Mouse (Mus musculus) CD4-positive, CD25-positive, alpha-beta regulatory T cell, adult 4 months (primary cell): ENCODE results near the gene Ormdl2. TPM values are rescaled to one million over a fixed set of nuclear protein-coding genes. Genes with fewer than 3 reads are reported as not detected.
"Not testable (repeated sequence)": the region's sequence is repeated elsewhere in the genome, so short reads cannot be mapped to it uniquely, and the experiment has no call there.

ENCODE experiments used
- ATAC-seq: one replicate; pipeline ENCODE4 v1.8.0; 2017
- polyA plus RNA-seq, 2 experiments: library from polyadenylated mRNA; unstranded; fragments of 100-300 nt; shearing (Covaris generic); gene quantifications; one replicate each; pipeline ENCODE4 v1.2.1; 2017

Ormdl2 gene
- polyA plus RNA-seq, result 10 to 100 TPM; 66.1 to 66.4 TPM

DNA sequence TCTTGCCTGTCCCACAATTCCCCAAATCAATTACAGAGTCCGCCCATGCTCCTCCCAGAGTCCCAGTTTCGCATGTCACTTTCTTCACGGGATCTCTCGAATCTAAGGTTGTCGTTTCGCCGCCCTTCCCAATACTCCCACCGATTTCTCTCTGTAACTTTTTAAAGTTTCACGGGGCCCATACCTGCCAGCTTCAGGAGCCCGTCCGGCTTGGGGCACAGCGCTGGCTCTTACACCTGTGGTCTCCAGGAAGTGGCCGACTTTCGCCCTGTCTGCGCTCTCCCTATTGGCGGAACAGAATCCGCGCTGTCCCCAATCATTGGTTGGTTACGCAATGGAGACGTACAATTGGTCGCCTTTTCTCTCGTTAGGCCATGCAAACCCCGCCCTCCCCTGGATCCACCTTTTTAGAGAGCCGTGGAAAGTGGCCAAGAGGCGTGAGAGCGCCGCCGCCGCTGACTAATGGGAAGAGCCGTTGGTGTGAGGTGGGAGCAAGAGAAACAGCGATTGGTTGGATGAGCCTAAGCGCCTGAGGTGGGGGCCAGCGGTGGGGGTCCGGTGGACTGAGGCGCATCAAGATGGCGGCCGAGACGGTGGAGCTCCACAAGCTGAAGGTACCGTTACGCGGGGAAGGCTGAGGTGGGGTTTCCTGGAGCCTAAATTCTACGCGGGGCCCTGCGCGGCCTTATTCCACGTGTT is at the start of gene Ormdl2:
TSS of gene Ormdl2 (minus strand) at position 288 of the 699 bp plus-strand sequence.
- ATAC-seq, result peak; percentile 98

DNA sequence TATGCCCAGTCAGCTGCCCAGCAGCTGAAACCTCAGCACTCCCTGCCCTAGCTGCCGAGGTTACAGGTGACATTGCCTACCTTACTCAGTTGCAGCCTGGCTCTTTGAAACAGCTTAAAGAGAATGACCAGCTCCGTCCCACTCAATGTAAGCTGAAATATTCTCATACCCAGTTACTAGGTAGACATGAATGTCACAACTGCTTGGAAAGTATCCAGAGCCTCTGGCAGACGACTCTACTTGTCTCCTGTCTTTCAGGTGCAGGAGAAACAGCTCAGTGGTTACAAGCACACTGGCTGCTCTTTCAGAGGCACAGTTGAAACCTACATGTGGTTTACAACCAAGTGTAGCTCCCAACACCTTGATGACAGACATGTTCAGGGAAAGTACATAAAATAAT is 48.9 kb upstream of the Ormdl2 start:
- no peak for ATAC-seq

- ATAC-seq, result peak; percentile 67
These were observed 45.1 kb upstream of the Ormdl2 start for GRCm38 (mm10) chr10:128866518-128866917.

DNA sequence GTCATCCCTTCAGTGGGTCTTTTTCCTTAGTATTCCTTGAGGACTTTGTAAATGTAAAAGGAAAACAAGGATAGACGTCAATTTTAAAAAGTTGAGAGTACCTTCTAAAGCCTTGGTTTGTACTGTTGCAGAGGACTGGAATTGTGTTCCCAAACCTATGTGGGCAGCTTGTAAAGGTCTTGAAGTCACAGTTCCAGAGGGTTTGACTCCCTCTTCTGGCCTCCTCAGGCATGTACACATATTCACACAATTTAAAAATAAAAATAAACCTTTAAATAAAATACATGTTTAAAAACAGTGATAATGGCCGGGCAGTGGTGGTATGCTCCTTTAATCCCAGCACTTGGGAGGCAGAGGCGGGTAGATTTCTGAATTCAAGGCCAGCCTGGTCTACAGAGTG is 44.6 kb upstream of the Ormdl2 start:
- no peak for ATAC-seq

GRCm38 (mm10) chr10:128861176-128861575 is 39.7 kb upstream of the Ormdl2 start:
- ATAC-seq, result no peak

DNA sequence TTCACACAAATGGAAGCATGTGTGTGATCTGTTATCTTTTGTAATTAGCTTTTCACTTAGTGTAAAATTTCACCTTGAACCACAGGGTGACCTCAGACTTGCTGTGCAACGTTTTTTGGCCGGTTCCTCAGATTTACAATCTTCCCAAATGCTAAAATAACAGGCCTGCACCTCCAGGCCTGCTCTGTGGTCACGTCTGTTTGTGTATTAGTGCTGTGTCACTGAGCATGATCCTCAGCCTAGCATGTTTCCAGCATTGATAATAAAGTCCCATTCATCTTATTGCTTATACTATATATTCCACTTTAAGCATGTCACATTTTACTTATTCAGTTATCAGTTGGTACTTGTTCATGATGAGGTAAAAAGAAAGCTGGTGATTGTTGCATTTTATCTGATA is 28.9 kb upstream of the Ormdl2 start:
- no peak for ATAC-seq

GRCm38 (mm10) chr10:128848426-128848825 is 27.0 kb upstream of the Ormdl2 start:
- no peak for ATAC-seq

DNA sequence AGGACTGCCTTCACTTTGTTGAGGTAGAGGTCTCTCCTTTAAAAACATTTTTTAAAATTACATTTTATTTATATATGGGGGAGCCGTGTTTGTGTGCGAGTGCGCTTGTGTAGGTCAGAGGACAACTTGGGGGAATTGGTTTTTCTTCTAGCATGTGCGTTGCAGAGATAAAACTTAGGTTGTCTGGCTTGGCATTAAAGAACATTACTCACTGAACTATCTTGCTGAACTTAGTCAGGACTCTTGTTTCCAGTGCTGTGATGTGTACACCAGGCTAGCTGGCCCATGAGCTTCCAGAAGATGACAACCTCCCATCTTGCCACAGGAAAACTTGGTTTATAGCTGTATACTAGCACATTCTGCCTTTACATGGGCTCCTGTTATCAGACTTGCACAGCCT is 25.2 kb upstream of the Ormdl2 start:
- ATAC-seq, result no peak

DNA sequence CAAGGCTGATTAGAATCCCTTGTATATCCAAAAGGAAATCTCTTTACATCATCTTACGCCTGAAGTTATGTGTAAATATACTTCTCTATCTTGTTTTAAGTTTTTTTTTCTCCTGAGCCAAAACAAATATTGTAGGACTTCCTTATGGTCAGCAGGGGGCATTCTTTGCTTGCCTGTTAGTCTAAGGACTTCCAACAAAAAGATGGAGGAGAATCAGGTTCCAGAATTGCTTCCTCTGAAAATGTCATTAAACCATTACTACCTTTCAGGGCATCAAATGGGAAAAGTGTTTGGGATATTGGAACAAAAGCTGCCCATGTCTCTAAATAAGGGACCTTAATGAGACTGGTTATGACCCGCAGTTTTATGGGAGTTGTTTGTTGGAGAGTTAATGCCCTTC is 24.1 kb upstream of the Ormdl2 start:
- ATAC-seq, result no peak

DNA sequence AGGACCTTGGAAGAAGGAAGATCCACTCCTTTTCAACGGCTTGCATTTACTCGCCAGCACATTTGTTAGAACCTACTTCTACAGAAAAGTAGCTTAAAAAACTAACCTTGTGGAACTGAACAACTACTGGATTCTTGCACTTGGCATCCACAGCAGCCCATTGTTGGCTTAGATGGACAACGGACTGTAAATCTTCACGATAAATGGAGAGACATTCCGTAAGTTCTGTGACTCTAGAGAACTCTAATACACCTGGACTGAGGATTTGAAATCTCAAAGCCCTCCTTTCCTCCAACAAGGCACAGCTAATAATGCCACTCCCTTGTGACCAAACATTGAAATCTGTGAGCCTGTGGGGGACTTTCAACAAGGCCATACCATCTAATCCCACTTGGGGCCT is 21.8 kb upstream of the Ormdl2 start:
- ATAC-seq, result no peak

DNA sequence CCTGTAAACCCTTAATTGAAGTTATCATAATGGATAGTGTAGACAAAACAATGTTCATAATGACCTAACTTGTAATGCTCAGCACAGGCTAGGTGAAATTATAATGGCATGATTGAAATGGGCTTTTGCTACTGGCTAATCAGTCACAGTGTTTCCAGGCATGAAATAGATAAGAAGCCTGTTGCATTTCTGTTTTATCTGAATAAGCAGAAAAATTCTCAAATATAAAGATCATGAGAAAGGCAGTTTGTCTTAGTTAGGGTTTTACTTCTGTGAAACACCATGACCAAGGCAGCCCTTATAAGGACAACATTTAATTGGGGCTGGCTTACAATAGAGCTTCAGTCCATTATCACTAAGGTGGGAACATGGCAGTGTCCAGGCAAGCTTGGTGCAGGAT is 19.2 kb upstream of the Ormdl2 start:
- no peak for ATAC-seq

GRCm38 (mm10) chr10:128839434-128839833 is 18.0 kb upstream of the Ormdl2 start:
- ATAC-seq, result no peak

- ATAC-seq, result no peak
These were observed 16.0 kb upstream of the Ormdl2 start for GRCm38 (mm10) chr10:128837400-128837799.

DNA sequence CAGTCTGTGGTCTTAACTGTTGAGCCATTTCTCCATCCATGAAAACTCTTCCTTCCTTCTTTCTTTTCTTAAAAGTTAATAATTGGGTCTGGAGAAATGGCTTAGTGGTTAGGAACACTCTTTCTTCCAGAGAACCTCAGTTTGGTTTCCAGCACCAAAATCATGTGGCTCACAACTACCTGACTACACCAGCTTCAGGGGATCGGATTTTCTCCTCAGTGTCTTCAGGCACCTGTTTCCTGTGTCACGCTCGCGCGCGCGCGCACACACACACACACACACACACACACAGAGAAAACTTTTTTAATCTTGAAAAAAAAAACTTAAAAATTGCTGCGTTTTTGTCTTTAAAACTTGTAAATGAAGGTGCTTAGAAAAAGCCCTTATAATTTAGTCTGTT is 2.4 kb upstream of the Ormdl2 start:
- no peak for ATAC-seq

DNA sequence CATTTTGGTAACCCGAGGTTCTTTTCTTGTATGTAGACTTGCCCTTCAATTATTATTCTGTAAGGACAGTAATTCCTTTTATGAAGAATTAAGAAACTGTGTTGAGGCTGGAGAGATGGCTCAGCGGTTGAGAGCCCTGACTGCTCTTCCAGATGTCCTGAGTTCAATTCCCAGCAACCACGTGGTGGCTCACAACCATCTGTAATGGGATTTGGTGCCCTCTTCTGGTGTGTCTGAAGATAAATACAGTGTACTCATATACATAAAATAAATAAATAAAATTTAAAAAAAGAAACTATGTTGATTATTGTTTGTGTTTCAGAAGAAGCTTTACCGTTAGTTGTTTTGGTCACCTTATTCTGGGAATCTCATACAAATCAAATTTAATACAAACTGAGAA is 1.6 kb upstream of the Ormdl2 start:
- ATAC-seq, result not testable (repeated sequence)

GRCm38 (mm10) chr10:128822135-128822534 is 690 bp upstream of the Ormdl2 start:
- no peak for ATAC-seq

DNA sequence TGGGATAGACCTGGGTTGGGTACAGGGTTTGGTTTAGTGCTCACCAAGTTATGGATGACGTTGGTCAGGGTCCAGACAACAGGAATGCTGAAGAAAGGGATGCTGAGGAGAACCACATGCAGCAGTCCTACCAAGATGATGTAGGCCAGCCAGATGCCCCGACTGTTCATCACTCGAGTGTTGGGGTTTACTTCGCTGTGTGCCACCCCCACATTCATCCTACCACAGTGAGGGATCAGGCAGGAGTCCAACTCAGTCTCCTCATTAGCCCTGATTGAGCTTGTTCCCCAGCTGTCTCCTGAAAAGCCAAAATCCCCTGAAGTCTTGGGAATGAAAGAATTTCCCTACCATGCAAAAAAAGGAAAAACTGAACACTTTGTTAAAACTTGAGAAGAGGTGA is 1.2 kb downstream of the Ormdl2 start:
- ATAC-seq, result no peak

DNA sequence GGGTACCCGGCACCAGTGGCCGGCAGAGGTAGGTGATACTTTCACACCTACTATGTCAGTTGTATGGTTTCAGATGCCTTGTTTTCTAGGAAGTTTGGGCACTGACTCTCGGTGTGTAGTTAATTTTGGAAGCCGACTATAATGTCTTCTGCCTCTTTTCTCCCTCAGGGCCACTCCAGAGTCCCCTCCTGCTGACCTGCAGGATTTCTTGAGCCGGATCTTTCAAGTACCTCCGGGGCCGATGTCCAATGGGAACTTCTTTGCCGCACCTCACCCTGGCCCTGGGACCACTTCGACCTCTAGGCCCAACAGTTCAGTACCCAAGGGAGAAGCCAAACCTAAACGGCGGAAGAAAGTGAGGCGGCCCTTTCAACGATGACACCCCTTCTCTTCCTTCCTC is 4.4 kb downstream of the Ormdl2 start, which contains the start of gene Sarnp:
TSS of gene Sarnp (plus strand) at position 301 of the 400 bp plus-strand sequence.
- no peak for ATAC-seq

DNA sequence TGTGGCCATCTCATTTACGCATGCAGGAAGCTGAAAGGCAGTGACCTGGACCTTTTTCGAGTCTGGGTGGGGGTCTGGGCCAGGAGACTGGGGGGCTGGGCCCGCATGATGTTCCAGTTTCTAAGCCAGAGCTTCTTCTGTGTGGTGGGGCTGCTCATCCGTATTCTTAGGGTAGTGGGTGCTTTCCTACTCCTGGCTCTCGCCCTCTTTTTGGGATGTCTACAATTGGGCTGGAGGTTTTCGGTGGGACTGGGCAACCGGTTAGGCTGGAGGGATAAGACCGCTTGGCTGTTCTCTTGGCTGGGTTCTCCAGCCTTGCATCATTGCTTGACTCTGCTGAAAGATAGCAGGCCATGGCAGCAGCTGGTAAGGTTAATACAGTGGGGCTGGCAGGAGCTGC is 14.4 kb downstream of the Ormdl2 start:
- no peak for ATAC-seq

DNA sequence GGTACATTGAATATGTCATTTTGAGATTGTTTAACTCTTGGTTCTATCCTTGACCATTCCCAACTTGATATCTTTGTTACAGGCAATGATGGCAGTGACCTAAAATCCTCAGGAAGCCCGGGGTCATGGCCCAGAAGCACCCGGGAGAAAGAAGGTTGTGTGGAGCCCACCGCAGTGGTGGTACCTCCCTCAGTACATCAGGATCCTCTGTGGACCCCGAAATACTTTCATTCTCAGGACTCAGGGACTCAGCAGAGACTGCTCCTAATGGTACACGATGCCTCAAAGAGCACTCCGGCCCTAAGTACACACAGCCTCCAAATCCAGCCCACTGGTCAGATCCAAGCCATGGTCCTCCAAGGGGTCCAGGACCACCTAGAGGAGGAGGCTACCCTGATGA is 15.4 kb downstream of the Ormdl2 start:
- ATAC-seq, result no peak

DNA sequence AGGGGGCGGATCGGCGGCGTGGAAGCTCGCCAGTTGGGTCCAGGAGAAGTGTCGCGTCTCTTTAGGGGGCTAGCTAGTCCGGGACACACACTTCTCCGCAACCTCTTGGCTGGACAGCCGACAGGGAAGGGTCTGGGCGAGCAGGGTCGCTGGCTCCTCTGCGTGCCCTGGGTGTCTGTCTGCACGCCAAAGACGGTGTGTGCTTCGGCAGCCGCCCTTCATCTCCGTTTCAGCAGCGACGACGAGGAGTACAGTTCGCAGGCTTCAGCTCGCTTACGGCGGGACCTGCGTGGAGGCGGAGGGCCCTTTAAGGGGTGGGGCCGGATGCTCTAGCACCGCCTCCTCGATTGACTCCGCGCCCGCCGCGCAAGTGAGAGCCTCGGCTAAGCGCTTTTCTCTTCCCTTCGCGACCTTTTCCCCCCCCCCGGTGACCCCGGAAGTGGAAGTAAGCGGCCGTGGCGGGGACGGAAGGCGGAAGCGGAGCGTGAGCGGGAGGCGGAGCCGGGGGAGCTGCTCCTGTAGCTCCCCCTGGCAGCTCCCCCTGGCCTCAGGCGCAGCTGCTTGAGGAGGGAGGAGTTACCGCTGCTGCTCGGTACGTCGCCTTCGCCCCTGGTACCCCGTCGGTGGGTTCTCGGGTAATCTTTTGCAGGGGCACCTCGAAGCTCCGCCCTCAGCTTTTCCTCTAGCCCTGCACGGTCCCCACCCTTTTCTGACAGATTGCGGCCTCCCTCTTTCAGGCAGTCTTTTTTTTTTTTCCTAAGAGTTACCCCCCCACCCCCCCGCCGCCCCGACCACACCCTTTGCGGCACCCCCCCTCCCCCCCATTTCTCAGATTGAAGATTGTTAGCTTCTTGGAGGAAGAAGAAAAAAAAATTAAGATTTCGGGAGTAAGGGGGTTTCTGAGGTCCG is 16.1 kb downstream of the Ormdl2 start:
- peak; percentile 95 for ATAC-seq

DNA sequence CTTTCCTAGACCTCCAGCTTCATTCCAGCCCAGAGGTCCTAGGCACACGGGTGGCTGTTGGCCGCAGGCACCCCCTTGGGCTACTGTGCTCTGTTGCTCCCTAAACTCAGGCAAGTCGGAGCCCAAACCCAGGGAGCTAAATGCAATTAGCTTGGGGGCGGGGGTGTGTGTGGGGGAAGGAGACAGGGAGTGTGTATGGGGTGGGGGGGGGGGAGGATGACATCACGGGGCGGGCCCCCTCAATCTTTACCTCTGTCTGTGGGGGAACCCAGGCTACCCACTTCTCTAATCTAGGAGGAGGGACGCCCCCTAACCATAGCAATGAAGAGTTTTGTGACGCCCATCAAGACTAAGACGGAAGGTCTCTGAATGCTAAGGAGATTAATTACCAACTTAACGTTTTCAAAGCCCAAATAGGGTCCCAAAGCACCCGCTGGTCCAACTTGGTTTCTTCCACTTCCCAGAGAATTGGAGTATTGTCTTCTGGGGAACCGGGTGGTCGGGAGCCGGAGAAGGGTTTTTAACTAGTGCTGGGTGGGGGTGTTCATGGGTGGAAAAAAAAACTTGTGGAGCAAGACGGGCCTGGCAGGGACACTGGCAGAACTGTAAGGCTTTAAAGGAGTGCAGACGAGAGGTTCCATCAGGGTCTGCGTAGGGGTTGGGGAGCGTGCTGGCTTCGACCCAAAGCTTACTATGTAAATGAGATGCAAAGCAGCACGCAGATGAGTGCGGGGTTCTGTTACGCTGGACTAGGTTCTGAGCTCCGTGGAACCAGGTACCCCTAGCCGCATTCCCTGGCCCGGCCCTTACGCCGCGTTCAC is 17.0 kb downstream of the Ormdl2 start, which contains the start of gene Tmem198b:
TSS of gene Tmem198b (minus strand) at position 100 of the 821 bp plus-strand sequence.
- ATAC-seq, result peak; percentile 37

DNA sequence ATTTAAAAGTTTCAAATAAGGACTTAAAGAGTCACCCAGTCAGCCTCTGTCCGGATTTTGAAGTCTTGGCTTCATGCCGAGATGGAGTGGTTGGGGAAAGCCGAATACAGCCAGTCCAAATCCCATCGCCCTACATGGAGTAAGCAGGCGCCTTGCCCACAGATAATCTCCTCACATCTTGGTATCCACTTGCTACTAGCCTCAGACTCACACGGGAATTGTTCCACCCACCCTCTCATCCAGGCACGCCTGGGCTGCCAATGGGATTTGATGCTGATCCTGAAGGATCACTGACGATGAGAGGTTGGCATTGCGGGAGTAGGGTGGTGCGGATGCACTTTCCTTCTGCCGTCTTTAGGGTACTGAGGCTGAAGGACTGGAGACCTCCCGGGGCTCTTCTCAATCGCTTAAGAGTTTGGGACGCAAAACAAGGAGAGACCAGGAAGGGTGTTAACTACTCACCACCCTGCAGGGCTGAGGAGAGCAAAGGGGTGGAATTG is 17.6 kb downstream of the Ormdl2 start, which contains the start of gene Dnajc14:
TSS of gene Dnajc14 (plus strand) at position 292 of the 500 bp plus-strand sequence.
- ATAC-seq, result no peak
